Mouse (Mus musculus): Measurements from ENCODE around the gene Ablim2. TPM values are rescaled to one million over a fixed set of nuclear protein-coding genes. Genes with fewer than 3 reads are reported as not detected.

Gene Ablim2
- polyA plus RNA-seq, 1 experiment from 2014 or later, result 0.98 TPM

- TF ChIP-seq CTCF (IDR thresholded peaks at IDR 0.05), result no peak
- CTCF ChIA-PET, result interaction anchor here (0.7 to 1.4 kb wide), 3 partner anchors 9 to 18 kb away, joined by 3 read pairs; no protein-coding TSS in a partner anchor
- POLR2A ChIA-PET, result no interaction called here
- ATAC-seq (no peak), DNase-seq (ENCODE audit: low read depth, low spot score) (no peak)
- H3K27me3 ChIP-seq, result no peaks in the 10 kb centered on the region
- in situ Hi-C loops (cut with MboI; ENCODE audit: low pct_unique_long_range_greater_than_20kb), result no loop called here
Measured at GRCm38 (mm10) chr5:35788719-35789118, 31.0 kb downstream of the Ablim2 start.

- in situ Hi-C loops (cut with MboI; ENCODE audit: low pct_unique_long_range_greater_than_20kb), result no loop called here
- DNase-seq (ENCODE audit: low read depth, low spot score), result no peak
- TF ChIP-seq CTCF (IDR thresholded peaks at IDR 0.05), result no peak
- H3K27me3 ChIP-seq, result no peaks in the 10 kb centered on the region
- ATAC-seq, result no peak
- ChIA-PET CTCF (interaction anchor here (1.2 to 1.4 kb wide), 2 partner anchors 10 to 17 kb away, joined by 3 read pairs; no protein-coding TSS in a partner anchor), POLR2A (no interaction called here)
Measured at GRCm38 (mm10) chr5:35789697-35790096, 32.0 kb downstream of the Ablim2 start.

- CTCF ChIA-PET, result no interaction called here
- in situ Hi-C loops (cut with MboI; ENCODE audit: low pct_unique_long_range_greater_than_20kb), result no loop called here
- POLR2A ChIA-PET, result no interaction called here
- ATAC-seq (no peak), DNase-seq (ENCODE audit: low read depth, low spot score) (no peak)
- TF ChIP-seq CTCF (IDR thresholded peaks at IDR 0.05), result no peak
- no peaks in the 10 kb centered on the region for H3K27me3 ChIP-seq
Measured at GRCm38 (mm10) chr5:35790387-35791065, 32.8 kb downstream of the Ablim2 start.

- POLR2A ChIA-PET, result no interaction called here
- peaks cover 4% of the 10 kb centered on the region for H3K27me3 ChIP-seq
- in situ Hi-C loops (cut with MboI; ENCODE audit: low pct_unique_long_range_greater_than_20kb), result no loop called here
- CTCF ChIA-PET, result interaction anchor here (0.7 to 2.8 kb wide), 3 partner anchors 14 to 180 kb away, joined by 3 to 11 read pairs (median 3); partner anchors contain the start of gene Ablim2
- no peak for TF ChIP-seq CTCF (IDR thresholded peaks at IDR 0.05)
- DNase-seq (ENCODE audit: low read depth, low spot score), result no peak
- no peak for ATAC-seq
Measured at GRCm38 (mm10) chr5:35793971-35794370, 36.3 kb downstream of the Ablim2 start.

GRCm38 (mm10) chr5:35794942-35795341 lies 37.3 kb downstream of the Ablim2 start:
- ATAC-seq, result no peak
- POLR2A ChIA-PET, result no interaction called here
- CTCF ChIA-PET, result interaction anchor here (1.1 to 3.3 kb wide), 13 partner anchors 10 to 281 kb away, joined by 3 to 19 read pairs (median 6); partner anchors contain the start of gene Ablim2
- DNase-seq (ENCODE audit: low read depth, low spot score), result no peak
- no peak for TF ChIP-seq CTCF (IDR thresholded peaks at IDR 0.05)
- H3K27me3 ChIP-seq, result peaks cover 4% of the 10 kb centered on the region
- in situ Hi-C loops (cut with MboI; ENCODE audit: low pct_unique_long_range_greater_than_20kb), result no loop called here

GRCm38 (mm10) chr5:35795481-35796048 lies 37.9 kb downstream of the Ablim2 start:
- ChIA-PET POLR2A (no interaction called here), CTCF (interaction anchor here (0.6 to 3.3 kb wide), 16 partner anchors 10 to 281 kb away, joined by 3 to 19 read pairs (median 5); no protein-coding TSS in a partner anchor)
- ATAC-seq, result no peak
- peak; percentile 15 for DNase-seq (ENCODE audit: low read depth, low spot score)
- TF ChIP-seq CTCF (IDR thresholded peaks at IDR 0.05), result peak; percentile 96
- H3K27me3 ChIP-seq, result peaks cover 4% of the 10 kb centered on the region
- in situ Hi-C loops (cut with MboI; ENCODE audit: low pct_unique_long_range_greater_than_20kb), result no loop called here

- in situ Hi-C loops (cut with MboI; ENCODE audit: low pct_unique_long_range_greater_than_20kb), result no loop called here
- TF ChIP-seq CTCF (IDR thresholded peaks at IDR 0.05), result no peak
- ChIA-PET POLR2A (no interaction called here), CTCF (interaction anchor here (0.6 to 3.3 kb wide), 15 partner anchors 9 to 282 kb away, joined by 3 to 19 read pairs (median 5); no protein-coding TSS in a partner anchor)
- peaks cover 4% of the 10 kb centered on the region for H3K27me3 ChIP-seq
- DNase-seq (ENCODE audit: low read depth, low spot score) (no peak), ATAC-seq (no peak)
Measured at GRCm38 (mm10) chr5:35796136-35796535, 38.5 kb downstream of the Ablim2 start.

- peaks cover 4% of the 10 kb centered on the region for H3K27me3 ChIP-seq
- ChIA-PET POLR2A (no interaction called here), CTCF (no interaction called here)
- TF ChIP-seq CTCF (IDR thresholded peaks at IDR 0.05), result no peak
- DNase-seq (ENCODE audit: low read depth, low spot score) (no peak), ATAC-seq (no peak)
- in situ Hi-C loops (cut with MboI; ENCODE audit: low pct_unique_long_range_greater_than_20kb), result no loop called here
Measured at GRCm38 (mm10) chr5:35799090-35799489, 41.4 kb downstream of the Ablim2 start.

- ATAC-seq (no peak), DNase-seq (ENCODE audit: low read depth, low spot score) (no peak)
- POLR2A ChIA-PET, result no interaction called here
- no peak for TF ChIP-seq CTCF (IDR thresholded peaks at IDR 0.05)
- CTCF ChIA-PET, result no interaction called here
- in situ Hi-C loops (cut with MboI; ENCODE audit: low pct_unique_long_range_greater_than_20kb), result no loop called here
- no peaks in the 10 kb centered on the region for H3K27me3 ChIP-seq
Measured at GRCm38 (mm10) chr5:35803416-35803815, 45.7 kb downstream of the Ablim2 start.

GRCm38 (mm10) chr5:35804685-35805084 lies 47.0 kb downstream of the Ablim2 start:
- no peak for TF ChIP-seq CTCF (IDR thresholded peaks at IDR 0.05)
- ChIA-PET POLR2A (no interaction called here), CTCF (interaction anchor here (2.9 kb wide), 1 partner anchor 9 kb away, joined by 13 read pairs; no protein-coding TSS in a partner anchor)
- H3K27me3 ChIP-seq, result no peaks in the 10 kb centered on the region
- DNase-seq (ENCODE audit: low read depth, low spot score), result no peak
- in situ Hi-C loops (cut with MboI; ENCODE audit: low pct_unique_long_range_greater_than_20kb), result loop anchor here (5.0 kb wide), 1 partner anchor 38 kb away; no protein-coding TSS in a partner anchor
- no peak for ATAC-seq

GRCm38 (mm10) chr5:35805209-35805608 lies 47.5 kb downstream of the Ablim2 start:
- no peak for DNase-seq (ENCODE audit: low read depth, low spot score)
- no peaks in the 10 kb centered on the region for H3K27me3 ChIP-seq
- ChIA-PET CTCF (interaction anchor here (2.9 kb wide), 1 partner anchor 10 kb away, joined by 13 read pairs; no protein-coding TSS in a partner anchor), POLR2A (no interaction called here)
- ATAC-seq, result no peak
- TF ChIP-seq CTCF (IDR thresholded peaks at IDR 0.05), result no peak
- in situ Hi-C loops (cut with MboI; ENCODE audit: low pct_unique_long_range_greater_than_20kb), result loop anchor here (5.0 kb wide), 1 partner anchor 37 kb away; no protein-coding TSS in a partner anchor
